Mouse (Mus musculus): ENCODE results near the gene Pin4. TPM values are rescaled to one million over a fixed set of nuclear protein-coding genes. Genes with fewer than 3 reads are reported as not detected.
"Not testable (repeated sequence)": the region's sequence is repeated elsewhere in the genome, so short reads cannot be mapped to it uniquely, and the experiment has no call there.

Gene Pin4
- total RNA-seq (2021) = 10 to 100 TPM; 15.3 to 28.4 TPM
- long read RNA-seq, experiment 1, transcript Pin4-201 (4 exons, 489 nt) = major isoform, 12 of 13 reads
- long read RNA-seq, experiment 1, partial matches to known transcripts = 1 of 13 reads
- long read RNA-seq, experiment 1, other reads (novel, unspliced or antisense) = 0 of 13 reads
- long read RNA-seq, experiment 2, transcript Pin4-201 (4 exons, 489 nt) = major isoform, 14 of 15 reads
- long read RNA-seq, experiment 2, partial matches to known transcripts = 1 of 15 reads
- long read RNA-seq, experiment 2, other reads (novel, unspliced or antisense) = 0 of 15 reads

- intact Hi-C loops (cut with DNase I) = loop anchor here (5.0 kb wide), 1 partner anchor 47 kb away; the partner anchor contains the start of gene Rtl5
- peak; percentile 90 to 93 for DNase-seq
These were observed at the start of gene Pin4 for GRCm38 (mm10) chrX:102119042-102119864. Pin4 (plus strand) TSS chrX:102119447.

GRCm38 (mm10) chrX:102070591-102071471, 48.4 kb upstream of the Pin4 start, which contains the start of gene Rtl5:
Rtl5 (minus strand) TSS chrX:102071304.
- intact Hi-C loops (cut with DNase I) = loop anchor here (5.0 kb wide), 2 partner anchors 46 to 116 kb away; partner anchors contain the start of genes Pin4 and Rps4x
- DNase-seq = peak; percentile 72 to 74

GRCm38 (mm10) chrX:102071517-102071916, 47.7 kb upstream of the Pin4 start:
- DNase-seq = no peak
- intact Hi-C loops (cut with DNase I) = loop anchor here (5.0 kb wide), 2 partner anchors 46 to 116 kb away; partner anchors contain the start of genes Pin4 and Rps4x

GRCm38 (mm10) chrX:102073605-102074325, 45.5 kb upstream of the Pin4 start:
- DNase-seq = no peak
- intact Hi-C loops (cut with DNase I) = loop anchor here (5.0 kb wide), 2 partner anchors 44 to 114 kb away; partner anchors contain the start of genes Pin4 and Rps4x

- DNase-seq = no peak
- intact Hi-C loops (cut with DNase I) = loop anchor here (5.0 kb wide), 2 partner anchors 43 to 113 kb away; partner anchors contain the start of genes Pin4 and Rps4x
These were observed 44.8 kb upstream of the Pin4 start for GRCm38 (mm10) chrX:102074435-102074834.

GRCm38 (mm10) chrX:102075158-102075557, 44.1 kb upstream of the Pin4 start:
- intact Hi-C loops (cut with DNase I) = no loop called here
- no peak for DNase-seq

GRCm38 (mm10) chrX:102076886-102077765, 42.1 kb upstream of the Pin4 start:
- DNase-seq = no peak
- intact Hi-C loops (cut with DNase I) = no loop called here

- intact Hi-C loops (cut with DNase I) = no loop called here
- no peak for DNase-seq
These were observed 38.2 kb upstream of the Pin4 start for GRCm38 (mm10) chrX:102081076-102081475.

- intact Hi-C loops (cut with DNase I) = no loop called here
- DNase-seq = no peak
These were observed 37.5 kb upstream of the Pin4 start for GRCm38 (mm10) chrX:102081573-102082279.

GRCm38 (mm10) chrX:102082340-102082739, 36.9 kb upstream of the Pin4 start:
- DNase-seq = no peak
- intact Hi-C loops (cut with DNase I) = no loop called here

- intact Hi-C loops (cut with DNase I) = no loop called here
- no peak for DNase-seq
These were observed 33.3 kb upstream of the Pin4 start for GRCm38 (mm10) chrX:102085798-102086443.

- intact Hi-C loops (cut with DNase I) = no loop called here
- DNase-seq = no peak
These were observed 28.6 kb upstream of the Pin4 start for GRCm38 (mm10) chrX:102090605-102091004.

GRCm38 (mm10) chrX:102094381-102094904, 24.8 kb upstream of the Pin4 start:
- DNase-seq = no peak
- intact Hi-C loops (cut with DNase I) = no loop called here

- DNase-seq = no peak
- intact Hi-C loops (cut with DNase I) = no loop called here
These were observed 17.4 kb upstream of the Pin4 start for GRCm38 (mm10) chrX:102101886-102102285.

GRCm38 (mm10) chrX:102103830-102104229, 15.4 kb upstream of the Pin4 start:
- DNase-seq; intact Hi-C loops (cut with DNase I): not testable (repeated sequence)

- DNase-seq; intact Hi-C loops (cut with DNase I): not testable (repeated sequence)
These were observed 9.9 kb upstream of the Pin4 start for GRCm38 (mm10) chrX:102109349-102109748.

- intact Hi-C loops (cut with DNase I) = loop anchor here (5.0 kb wide), 1 partner anchor 43 kb away; the partner anchor contains the start of gene Rtl5
- DNase-seq = no peak
These were observed 3.6 kb upstream of the Pin4 start for GRCm38 (mm10) chrX:102115676-102116075.

Measured in heart, postnatal 14 days (tissue).